Mouse (Mus musculus) brain, embryonic 14.5 days (tissue): ENCODE measurements at regions not wholly inside any gene's neighbourhood (a gene's known extent, or its start where the extent isn't known, plus 50 kb on each side); places are given as distances from the start of the nearest gene placed in this dataset.

ENCODE experiments used
- CTCF ChIP-seq: fragments of 200-500 bp; IDR thresholded peaks from 2 replicates; pipeline ENCODE4 v1.5.1; 2012; ENCODE audit warnings: inconsistent platforms, mild to moderate bottlenecking, moderate library complexity, borderline replicate concordance; ENCODE audit not compliant: insufficient read depth, insufficient read length; ENCODE audit errors: extremely low read depth
- POLR2A ChIP-seq: fragments of 200-500 bp; IDR thresholded peaks from 2 replicates; pipeline ENCODE4 v1.6.1; 2012; ENCODE audit warnings: mild to moderate bottlenecking, inconsistent platforms, borderline replicate concordance; ENCODE audit not compliant: poor library complexity, insufficient read depth, insufficient read length, severe bottlenecking; ENCODE audit errors: extremely low read depth

GRCm38 (mm10) chr3:39372426-39372950 is 485.7 kb downstream of the Fat4 start:
- TF ChIP-seq CTCF (no peak), POLR2A (no peak)
